Mouse (Mus musculus) hematopoietic stem cell, adult 5-6 weeks (primary cell): ENCODE data around the gene Mia. TPM values are rescaled to one million over a fixed set of nuclear protein-coding genes. Genes with fewer than 3 reads are reported as not detected.

Experiments
- ATAC-seq, 2 experiments: fragments of 125-278 bp in 1 of 2; replicated peaks in 1 of 2; 2 replicates each; pipeline ENCODE4 v1.8.0; 2016 to 2017; ENCODE audit warnings: inconsistent platforms in 2 of 2, mild to moderate bottlenecking in 2 of 2, moderate number of reproducible peaks in 2 of 2, low read depth in 1 of 2, moderate TSS enrichment in 1 of 2; ENCODE audit not compliant: low FRiP score in 2 of 2, poor library complexity in 2 of 2, severe bottlenecking in 2 of 2, insufficient read depth in 1 of 2, low TSS enrichment in 1 of 2
- total RNA-seq: library from RNA; stranded (forward); fragments of 172-1452, 232-1000 nt; gene quantifications from 2 replicates; pipeline ENCODE4 v1.2.3, GENCODE M21; 2017

Gene Mia
- total RNA-seq, 1 experiment from 2014 or later: not detected

DNA sequence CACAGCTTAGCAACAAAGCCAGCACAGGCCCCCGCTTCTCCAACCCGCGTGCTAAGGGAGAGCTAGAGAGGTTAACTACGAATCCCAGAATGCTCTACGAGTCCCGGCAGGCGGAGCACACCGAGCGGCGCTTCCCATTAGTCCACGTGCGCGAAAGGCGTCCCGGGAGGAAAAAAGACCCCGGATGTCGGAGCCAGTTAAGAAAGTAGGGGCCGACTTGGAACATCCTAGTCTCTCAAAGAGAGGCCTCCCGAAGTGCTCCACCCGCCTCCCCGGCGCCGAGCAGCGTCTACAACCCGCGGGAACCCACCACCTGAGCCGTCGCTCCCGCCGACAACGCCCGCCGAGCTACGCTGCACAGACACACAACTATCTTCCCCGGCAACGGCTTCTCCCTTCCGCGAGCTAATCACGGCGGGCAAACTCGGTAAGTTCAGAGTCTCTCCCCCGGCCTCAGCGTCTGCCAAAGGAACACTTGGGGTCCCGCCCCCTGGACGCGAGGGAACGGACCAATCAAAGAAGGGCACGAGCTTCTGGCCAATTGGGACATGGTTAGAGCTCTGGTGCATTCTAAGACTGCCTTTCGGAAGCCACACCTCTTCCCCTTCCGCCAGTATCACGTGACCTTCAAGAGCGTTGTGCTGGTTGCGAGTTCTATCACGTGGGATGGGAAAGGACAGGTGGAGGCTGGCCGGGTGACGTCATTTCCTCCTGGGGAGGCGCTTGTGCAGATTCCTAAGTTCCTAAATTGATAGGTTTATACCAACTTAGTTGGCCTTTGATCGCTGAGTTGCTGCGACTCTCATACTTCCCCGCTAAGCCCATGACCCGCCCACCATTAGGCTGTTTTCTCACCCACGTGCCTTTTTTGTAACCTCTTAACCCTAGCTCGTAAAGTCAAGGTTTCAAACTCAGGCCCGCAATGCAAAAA is 15.0 kb upstream of the Mia start, which contains the start of the genes BC024978 and Snrpa:
Gene BC024978, plus strand, starts transcription at position 101 of the 931 bp plus-strand sequence.
Gene Snrpa, minus strand, starts transcription at position 591 of the 931 bp plus-strand sequence.
- ATAC-seq: peak; percentile 96

DNA sequence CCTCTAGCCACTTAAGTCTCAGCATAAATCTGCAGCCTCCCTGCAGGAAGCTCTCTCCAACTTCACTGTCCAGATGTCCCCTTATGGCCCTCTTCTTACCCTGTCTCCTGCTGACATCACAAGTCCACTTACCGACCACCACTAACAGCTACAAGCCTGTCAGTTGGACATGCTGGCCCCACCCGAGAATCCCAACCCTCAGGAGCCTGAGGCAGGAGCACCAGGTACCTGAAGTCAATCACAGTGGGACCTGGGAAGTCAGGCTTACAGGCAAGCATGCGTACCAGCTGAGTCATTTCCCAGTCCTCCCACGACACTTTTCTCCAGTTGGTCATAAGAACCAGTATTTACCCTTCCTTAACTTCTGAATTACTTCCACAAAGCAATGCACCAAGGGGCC is 12.8 kb upstream of the Mia start:
- ATAC-seq: no peak

DNA sequence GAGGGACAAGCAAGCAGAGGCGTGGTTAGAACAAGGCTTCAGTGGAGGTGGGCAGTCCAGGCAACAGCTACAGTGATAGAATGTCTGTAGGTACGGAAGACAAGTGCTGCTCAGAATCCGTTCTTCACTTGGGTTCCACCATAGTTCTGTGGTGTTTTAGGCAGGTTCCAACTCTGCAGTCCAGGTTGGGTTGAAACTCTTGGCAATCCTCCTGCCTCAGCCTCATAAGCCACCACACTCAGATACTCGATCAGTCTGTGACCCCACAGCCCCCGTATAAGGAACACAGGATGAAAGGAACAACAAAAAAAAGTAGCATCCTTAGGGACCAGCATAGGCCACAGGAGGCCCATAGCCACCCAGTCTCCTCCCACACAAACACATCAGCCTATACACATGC is 11.5 kb upstream of the Mia start:
- ATAC-seq: no peak

DNA sequence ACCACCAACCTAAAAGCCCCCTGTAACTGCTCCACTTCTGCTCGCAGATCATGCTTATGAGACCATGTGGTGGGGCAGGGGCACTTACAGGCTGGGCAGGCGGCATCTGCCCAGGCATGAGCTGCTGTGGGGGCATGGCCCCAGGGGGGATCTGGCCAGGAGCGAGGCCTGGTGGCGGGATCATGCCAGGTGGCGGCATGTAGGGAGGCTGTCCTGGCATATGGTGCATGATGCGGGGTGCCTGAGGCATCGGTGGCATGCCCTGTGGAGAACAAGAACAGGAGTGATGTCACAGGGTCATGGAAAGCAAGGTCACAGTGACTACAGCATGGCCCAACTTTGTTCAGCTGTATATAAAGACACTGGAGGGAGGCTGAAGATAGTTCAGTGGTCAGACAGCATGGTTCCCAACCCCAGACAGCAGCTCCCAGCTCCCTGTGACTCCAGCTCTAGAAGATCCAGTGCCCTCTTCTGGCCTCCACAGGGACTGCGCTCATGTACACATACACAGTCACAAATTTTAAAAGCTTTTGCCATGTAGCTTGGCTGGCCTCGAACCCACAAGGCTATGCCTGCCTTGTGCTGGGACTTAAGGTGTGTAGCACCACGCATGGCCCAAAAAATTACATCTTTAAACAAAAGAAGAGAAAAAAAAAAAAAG is 8.4 kb upstream of the Mia start:
- ATAC-seq: no peak

DNA sequence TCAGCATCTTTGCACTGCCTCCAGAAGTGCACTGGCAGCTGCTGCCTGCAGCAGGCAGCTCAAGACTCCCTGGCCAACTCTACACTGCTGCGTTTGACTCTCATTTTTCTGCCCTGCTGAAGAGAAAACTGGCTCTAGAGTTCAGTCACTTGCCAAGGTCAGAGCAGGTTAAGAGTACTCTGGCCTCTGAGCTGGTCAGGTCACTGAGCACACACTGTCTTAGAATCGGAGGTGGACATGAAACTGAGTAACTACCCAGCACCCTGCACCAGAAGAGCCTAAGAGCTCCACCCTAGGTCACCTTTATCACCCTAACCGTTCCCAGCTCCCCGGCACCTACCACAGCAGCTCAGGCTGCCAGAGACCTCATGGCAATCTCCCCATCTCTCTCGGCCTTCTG is 5.0 kb upstream of the Mia start:
- ATAC-seq: no peak

DNA sequence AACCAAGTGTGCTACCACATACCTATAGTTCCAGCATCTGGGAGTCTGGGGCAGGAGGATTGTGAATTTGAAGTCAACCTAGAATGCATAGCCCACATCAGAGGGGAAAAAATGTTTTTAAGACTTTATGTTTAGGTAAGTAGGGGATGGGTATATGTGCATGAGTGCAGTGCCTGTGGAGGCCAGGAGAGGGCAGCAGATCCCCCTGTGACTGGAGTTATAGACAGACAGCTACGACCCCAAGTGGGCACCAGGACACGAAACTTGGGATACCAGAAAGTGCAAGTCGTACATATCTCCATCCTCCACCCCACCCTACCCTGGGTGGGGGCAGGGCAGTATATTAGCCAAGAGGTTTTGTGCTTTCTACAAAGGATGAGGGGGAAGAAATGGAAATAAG is 4.0 kb upstream of the Mia start:
- peak; percentile 64 to 73; a peak in 3 of 4 replicates for ATAC-seq

DNA sequence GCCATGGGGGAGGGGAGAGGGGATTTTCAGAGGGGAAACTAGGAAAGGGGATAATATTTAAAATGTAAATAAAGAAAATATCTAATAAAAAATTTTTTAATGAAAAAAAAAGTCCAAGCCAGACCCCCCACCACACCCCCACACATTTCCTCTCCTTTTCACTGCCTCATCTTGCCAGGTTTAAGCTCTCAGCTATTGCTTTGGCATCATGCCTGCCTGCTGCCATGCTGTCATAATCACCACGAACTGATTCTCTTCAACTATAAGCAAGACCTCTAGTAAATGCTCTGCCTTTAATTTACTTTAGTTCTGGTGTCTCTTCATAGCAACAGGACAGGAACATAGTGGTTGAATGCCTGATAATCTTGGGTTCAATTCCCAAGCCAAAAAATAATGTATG is 1.5 kb upstream of the Mia start:
- no peak for ATAC-seq

DNA sequence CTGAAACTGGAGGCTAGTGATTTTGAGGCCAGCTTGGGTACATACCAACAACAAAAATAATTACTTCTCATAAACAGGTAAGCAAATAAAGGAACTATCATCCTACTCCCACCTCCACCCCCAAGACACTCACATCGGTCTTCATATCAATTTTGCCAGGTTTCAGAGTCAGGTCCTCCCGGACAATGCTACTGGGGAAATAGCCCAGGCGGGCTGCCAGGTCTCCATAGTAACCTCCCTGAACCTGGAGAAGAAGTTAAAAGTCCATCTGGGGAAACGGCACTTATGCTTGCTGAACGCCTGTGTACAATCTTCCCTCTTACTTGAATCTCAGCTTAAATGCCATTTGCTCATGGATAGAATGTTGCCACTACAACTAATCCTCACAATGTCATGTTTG is 921 bp downstream of the Mia start:
- no peak for ATAC-seq

DNA sequence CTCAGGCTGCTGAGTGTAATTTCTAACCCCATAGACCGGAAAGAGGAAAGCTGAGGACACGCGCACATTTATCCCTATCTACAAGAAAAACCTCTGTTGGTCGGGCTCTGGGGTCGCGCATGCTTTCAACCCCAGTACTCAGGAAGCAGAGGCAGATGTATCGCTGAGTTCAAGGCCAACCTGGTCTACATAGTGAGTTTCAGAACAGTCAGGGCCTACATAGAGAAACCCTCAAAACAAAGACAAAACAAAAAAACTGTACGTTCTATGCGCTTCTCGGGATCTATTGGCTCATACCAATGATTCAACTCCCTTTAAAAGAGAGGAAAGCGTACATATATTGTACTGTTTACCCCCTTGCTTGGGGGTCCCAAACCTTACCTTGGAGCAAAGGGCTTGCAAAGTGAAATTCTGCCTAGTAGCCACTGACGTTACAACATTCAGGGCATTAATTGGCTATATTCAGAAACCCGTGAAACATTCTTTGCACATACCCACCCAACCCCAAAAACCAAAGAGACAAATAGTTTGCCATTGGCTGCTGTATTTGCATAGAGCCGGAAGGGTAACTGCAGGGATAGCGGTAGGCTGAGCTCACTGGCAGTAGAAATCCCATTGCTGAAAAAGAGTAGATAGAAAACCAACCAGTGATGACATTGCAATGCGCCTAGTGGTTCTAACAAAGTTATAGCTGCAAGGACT is 1.6 kb downstream of the Mia start:
- 0 out of 4 replicates have a peak, but pooled peaks of 1 of the 2 experiments have one; percentile 0 for ATAC-seq

DNA sequence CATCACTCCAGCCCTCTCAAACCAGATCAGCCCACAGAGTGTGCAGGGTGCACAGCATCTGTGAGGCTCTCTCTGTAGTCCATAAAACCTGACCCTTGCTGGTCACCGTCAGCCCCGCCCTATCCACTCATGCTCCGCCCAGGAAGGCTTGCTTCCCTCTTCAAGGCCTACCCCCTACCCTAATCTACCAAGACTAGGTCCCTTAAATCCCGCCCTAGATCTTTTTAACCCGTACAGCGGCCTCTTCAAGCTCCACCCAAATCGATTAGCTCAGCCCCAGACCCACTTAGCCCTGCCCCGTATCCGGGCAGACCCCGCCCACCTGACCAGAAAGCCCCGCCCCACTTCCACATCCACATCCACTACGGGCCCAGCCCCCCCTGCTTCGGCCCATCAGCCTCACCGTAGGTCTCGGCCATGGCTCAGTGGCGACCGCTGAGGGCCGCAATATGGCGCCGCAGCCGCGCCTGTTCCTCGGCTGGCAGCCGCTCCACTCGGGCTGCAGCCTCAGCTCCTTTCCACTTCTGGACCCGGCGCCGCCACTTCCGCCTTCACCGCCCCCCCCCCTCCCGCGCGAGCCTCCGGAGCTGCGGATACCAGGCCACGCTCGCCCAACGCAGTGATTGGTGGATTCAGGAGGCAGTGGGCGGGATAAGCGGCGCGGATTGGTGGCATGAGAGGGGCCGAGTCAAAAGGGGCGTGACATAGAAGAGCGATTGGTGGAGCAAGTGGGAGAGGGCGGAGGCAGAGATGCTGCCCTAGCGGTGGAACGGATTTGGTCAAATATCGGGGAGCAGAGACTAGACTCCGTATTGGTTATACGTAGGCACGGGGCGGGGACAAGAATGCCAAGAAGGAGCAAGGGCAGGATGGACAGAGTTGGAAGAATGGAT is 2.4 kb downstream of the Mia start, which contains the start of gene Rab4b:
Gene Rab4b, minus strand, starts transcription at position 573 of the 893 bp plus-strand sequence.
- peak; percentile 96 to 97 for ATAC-seq

DNA sequence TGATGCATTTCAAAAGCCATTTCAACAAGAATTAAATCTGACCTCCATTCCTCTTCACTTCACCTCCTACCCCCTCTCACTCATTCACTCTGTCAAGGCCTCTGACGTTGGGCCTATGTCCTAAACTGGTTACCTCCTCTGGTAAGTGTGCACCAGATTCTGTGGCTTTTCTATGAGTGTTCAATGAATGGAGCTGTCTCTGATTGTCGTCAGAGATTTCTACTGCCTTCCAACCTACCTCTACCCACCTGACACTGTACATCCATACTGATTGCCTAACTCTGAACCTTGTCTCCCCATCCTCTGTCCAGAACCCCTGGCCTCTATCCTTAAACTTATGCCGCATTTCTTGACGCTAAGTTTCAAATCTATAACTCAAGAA is 3.0 kb downstream of the Mia start:
- 0 out of 4 replicates have a peak, but pooled peaks of 1 of the 2 experiments have one; percentile 1 for ATAC-seq

DNA sequence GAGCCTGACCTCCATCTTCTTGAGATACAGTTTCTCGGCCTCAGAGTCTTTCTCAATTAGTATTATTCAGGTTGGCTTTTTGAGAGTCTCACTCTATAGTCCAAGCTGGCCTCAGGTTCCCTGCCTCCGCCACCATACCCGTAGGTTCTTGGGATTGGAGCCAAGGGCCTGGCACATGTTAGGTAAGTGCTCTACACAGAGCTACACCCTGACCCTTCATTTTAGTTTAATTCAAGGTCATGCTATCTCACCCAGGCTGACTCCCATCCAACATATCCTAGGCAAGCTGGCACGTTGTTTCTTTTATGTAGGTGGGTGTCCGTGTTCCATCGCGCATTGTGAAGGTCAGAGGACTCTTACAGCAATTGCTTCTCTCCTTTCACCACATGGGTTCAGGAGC is 6.1 kb downstream of the Mia start:
- no peak for ATAC-seq

DNA sequence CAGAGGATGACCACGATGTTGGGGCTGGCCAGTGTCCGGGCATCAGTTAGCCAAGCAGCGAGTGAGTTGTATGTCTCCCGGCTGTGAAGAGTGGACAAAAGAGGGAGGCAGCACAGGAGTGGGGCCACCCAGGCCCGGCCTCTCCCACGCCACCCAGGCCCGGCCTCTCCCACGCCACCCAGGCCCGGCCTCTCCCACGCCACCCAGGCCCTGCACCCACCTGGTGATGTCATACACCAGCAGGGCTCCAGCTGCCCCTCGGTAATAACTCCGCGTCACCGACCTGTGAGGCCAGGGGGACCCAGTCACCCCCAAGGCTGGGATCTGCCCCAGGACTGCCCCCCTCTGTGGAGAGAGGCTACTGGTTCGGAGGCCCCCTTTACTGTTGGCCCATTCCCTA is 6.5 kb downstream of the Mia start:
- no peak for ATAC-seq

DNA sequence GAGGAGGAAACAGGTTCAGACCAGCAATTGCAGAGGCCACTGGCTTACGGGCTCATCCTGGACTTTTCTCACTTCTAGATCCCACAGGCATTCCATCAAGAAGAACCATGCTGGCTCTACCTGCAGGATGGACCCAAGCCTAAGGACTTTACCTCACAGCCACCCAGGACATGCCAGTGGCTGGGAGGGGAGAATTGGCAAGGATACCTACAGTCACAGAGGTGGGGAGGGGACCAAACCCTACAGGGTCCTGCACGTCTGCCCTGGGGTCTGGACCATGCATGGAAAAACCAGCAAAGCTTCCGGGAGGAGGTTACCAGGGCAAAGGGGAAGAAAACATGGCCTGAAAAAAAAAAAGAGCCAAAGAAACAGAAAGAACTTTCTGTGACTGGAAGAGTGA is 10.0 kb downstream of the Mia start:
- ATAC-seq: no peak

DNA sequence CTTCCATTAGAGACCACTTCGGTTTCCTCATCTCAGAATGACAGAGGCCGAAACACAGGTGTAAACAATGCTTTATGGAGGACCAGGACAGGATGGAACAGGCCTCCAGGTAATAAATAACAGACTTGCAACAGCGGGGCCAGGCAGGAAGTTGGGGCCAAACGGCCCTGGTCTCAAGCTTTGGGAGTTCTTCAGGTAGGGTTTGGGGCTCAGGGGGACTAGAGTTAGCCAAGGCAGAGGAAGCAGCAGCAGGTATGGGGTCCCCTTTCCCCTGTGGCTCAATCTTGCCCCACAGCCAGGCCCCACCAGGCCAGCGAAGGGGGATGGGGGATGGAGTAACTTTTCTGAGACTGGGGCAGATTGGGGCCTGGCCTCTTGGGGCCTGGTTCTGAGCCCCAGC is 12.6 kb downstream of the Mia start:
- no peak for ATAC-seq

DNA sequence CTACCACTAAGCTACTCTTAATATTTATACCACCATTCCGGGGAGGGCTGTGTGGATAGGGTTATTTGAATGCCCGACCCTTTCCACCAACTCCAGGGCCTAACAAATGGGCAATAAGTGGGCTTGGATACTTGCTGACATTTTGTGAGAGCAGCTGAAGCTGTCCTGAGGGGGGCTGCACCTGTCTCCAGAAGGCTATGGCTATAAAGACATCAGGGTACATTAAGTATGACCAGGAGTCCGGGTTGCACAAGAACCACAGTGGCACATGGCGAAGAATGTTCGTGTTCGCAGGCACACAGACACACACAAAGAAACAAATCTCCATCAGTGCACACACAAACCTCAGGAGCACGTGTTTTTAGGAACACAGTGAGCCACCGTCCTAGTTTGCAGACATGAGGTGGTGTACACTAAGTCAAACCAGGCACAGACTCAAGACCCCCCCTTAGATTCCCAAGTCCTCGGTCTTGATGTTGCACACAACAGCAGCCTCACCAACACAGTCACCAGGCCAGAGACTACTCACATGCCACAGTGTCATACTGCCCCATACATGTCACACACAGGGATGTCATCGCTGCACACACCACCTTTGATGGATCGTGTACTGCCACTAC is 13.4 kb downstream of the Mia start:
- no peak; a peak in 1 of 4 replicates for ATAC-seq
